Mouse (Mus musculus): ENCODE results near the gene Dnaic2.

DNA sequence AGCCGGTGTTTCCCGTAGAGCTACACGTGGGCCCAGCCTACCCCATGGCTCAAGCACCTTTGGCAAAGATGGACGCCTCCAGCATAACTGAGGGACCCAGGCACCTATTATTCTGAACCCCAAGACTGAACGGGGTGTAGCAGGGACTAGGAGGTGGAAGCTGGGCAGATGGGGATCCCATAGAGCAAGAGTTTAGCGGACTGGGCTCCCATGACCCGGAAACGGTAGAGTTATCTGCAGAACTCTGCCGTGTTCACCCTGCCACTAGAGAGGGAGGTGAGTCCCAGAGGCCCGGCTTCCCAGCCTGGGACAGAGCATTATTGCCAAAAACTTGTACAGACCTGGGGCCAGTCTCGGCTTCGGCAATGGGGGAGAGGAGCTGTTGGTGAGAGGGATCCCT lies 63.0 kb downstream of the Dnaic2 start:
- TF ChIP-seq POLR2A (IDR thresholded peaks at IDR 0.05; ENCODE audit: insufficient read length, low read depth): no peak
- TF ChIP-seq E2F4 (IDR thresholded peaks at IDR 0.05; ENCODE audit: insufficient read depth): no peak
- TF ChIP-seq MYOD1 (IDR thresholded peaks at IDR 0.05; ENCODE audit: control insufficient read depth in 1 of 3, insufficient read length in 2 of 3, low read depth in 2 of 3): no peak
- TF ChIP-seq MYOG (IDR thresholded peaks at IDR 0.05; ENCODE audit: control insufficient read depth in 1 of 3, insufficient read depth in 1 of 3, insufficient read length in 2 of 3, low read depth in 2 of 3): no peak
- TF ChIP-seq CEBPB (IDR thresholded peaks at IDR 0.05; ENCODE audit: insufficient read depth, poor library complexity, severe bottlenecking): no peak
- no peak for TF ChIP-seq POLR2AphosphoS2 (IDR thresholded peaks at IDR 0.05; ENCODE audit: insufficient read length, low read depth)
- TF ChIP-seq USF1 (IDR thresholded peaks at IDR 0.05; ENCODE audit: low read depth): no peak

All from myocyte (in vitro differentiated cells).